Mouse (Mus musculus): ENCODE data around the gene Lrp6.

Gene Lrp6

GRCm38 (mm10) chr6:134494828-134495698 lies 71.7 kb downstream of the Lrp6 start:
- no peak for DNase-seq (ENCODE audit: low spot score)

GRCm38 (mm10) chr6:134489637-134490036 lies 77.1 kb downstream of the Lrp6 start:
- no peak for DNase-seq (ENCODE audit: low spot score)

- DNase-seq (ENCODE audit: low spot score): no peak
These were observed 77.6 kb downstream of the Lrp6 start for GRCm38 (mm10) chr6:134489130-134489529.

GRCm38 (mm10) chr6:134486318-134486717 lies 80.4 kb downstream of the Lrp6 start:
- no peak for DNase-seq (ENCODE audit: low spot score)

- no peak for DNase-seq (ENCODE audit: low spot score)
These were observed 87.3 kb downstream of the Lrp6 start for GRCm38 (mm10) chr6:134479481-134479880.

- no peak for DNase-seq (ENCODE audit: low spot score)
These were observed 93.6 kb downstream of the Lrp6 start for GRCm38 (mm10) chr6:134473143-134473561.

- DNase-seq (ENCODE audit: low spot score): no peak
These were observed 95.9 kb downstream of the Lrp6 start for GRCm38 (mm10) chr6:134470857-134471256.

- no peak for DNase-seq (ENCODE audit: low spot score)
These were observed 97.5 kb downstream of the Lrp6 start for GRCm38 (mm10) chr6:134469297-134469696.

- DNase-seq (ENCODE audit: low spot score): no peak
These were observed 100.0 kb downstream of the Lrp6 start for GRCm38 (mm10) chr6:134466671-134467229.

GRCm38 (mm10) chr6:134461175-134461574 lies 105.6 kb downstream of the Lrp6 start:
- DNase-seq (ENCODE audit: low spot score): no peak

- no peak for DNase-seq (ENCODE audit: low spot score)
These were observed 108.4 kb downstream of the Lrp6 start for GRCm38 (mm10) chr6:134458376-134458775.

- no peak for DNase-seq (ENCODE audit: low spot score)
These were observed 112.7 kb downstream of the Lrp6 start for GRCm38 (mm10) chr6:134454093-134454492.

GRCm38 (mm10) chr6:134450661-134451119 lies 116.1 kb downstream of the Lrp6 start:
- DNase-seq (ENCODE audit: low spot score): no peak

GRCm38 (mm10) chr6:134449958-134450357 lies 116.8 kb downstream of the Lrp6 start:
- DNase-seq (ENCODE audit: low spot score): no peak

- DNase-seq (ENCODE audit: low spot score): no peak
These were observed 118.3 kb downstream of the Lrp6 start for GRCm38 (mm10) chr6:134448451-134448850.

- DNase-seq (ENCODE audit: low spot score): no peak
These were observed 122.8 kb downstream of the Lrp6 start for GRCm38 (mm10) chr6:134443925-134444324.

GRCm38 (mm10) chr6:134443198-134443904 lies 123.4 kb downstream of the Lrp6 start:
- DNase-seq (ENCODE audit: low spot score): no peak

- no peak for DNase-seq (ENCODE audit: low spot score)
These were observed 124.5 kb downstream of the Lrp6 start for GRCm38 (mm10) chr6:134442219-134442618.

GRCm38 (mm10) chr6:134441716-134442115 lies 125.0 kb downstream of the Lrp6 start:
- no peak for DNase-seq (ENCODE audit: low spot score)

- no peak for DNase-seq (ENCODE audit: low spot score)
These were observed 126.7 kb downstream of the Lrp6 start for GRCm38 (mm10) chr6:134440023-134440422.

- no peak for DNase-seq (ENCODE audit: low spot score)
These were observed 127.3 kb downstream of the Lrp6 start for GRCm38 (mm10) chr6:134439401-134440021.

GRCm38 (mm10) chr6:134436955-134437354 lies 129.8 kb downstream of the Lrp6 start:
- DNase-seq (ENCODE audit: low spot score): peak; percentile 32
